Mouse (Mus musculus) cerebellum, postnatal 14 days (tissue): ENCODE results near the gene Vps52.

ENCODE experiments used
- DNase-seq, 2 experiments: peaks; one replicate each; pipeline ENCODE4 v3.0.0; 2021; ENCODE audit warnings: mixed read lengths in 2 of 2

Gene Vps52

DNA sequence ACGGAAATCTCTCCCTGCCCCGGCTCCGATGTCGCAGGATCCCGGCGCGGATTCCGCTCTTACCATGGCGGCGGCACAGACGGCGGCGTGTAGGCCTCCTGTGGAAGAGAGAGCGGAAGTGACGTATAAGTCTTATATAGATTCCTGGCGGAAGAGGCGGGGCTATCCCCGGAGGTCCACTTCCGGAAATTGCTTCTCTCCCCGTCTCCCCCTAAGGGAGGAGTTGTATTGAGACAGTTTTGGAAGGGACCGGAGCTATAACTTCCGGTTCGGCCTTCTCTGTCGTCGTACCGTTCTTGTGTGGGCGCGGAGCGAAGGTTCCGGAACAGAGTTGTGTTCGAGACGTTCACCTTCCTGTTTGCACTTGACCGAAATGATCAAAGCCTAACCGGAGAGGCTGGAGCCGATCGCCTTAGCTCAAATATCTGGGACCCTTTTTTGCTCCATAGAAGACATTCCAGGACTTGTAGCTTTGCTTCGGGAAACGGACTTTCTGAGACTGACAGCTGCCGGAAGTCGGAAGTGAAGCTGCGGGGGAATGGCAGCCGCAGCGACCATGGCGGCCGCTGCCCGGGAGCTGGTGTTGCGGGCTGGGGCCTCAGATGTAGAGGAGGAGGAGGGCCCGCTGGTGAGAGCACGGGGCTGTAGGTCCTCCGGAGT is at the start of gene Vps52, which contains the start of gene Rps18:
Vps52 (plus strand) TSS at position 258 of the 660 bp plus-strand sequence.
Rps18 (minus strand) TSS at position 447 of the 660 bp plus-strand sequence.
- DNase-seq: peak; percentile 97 to 98

DNA sequence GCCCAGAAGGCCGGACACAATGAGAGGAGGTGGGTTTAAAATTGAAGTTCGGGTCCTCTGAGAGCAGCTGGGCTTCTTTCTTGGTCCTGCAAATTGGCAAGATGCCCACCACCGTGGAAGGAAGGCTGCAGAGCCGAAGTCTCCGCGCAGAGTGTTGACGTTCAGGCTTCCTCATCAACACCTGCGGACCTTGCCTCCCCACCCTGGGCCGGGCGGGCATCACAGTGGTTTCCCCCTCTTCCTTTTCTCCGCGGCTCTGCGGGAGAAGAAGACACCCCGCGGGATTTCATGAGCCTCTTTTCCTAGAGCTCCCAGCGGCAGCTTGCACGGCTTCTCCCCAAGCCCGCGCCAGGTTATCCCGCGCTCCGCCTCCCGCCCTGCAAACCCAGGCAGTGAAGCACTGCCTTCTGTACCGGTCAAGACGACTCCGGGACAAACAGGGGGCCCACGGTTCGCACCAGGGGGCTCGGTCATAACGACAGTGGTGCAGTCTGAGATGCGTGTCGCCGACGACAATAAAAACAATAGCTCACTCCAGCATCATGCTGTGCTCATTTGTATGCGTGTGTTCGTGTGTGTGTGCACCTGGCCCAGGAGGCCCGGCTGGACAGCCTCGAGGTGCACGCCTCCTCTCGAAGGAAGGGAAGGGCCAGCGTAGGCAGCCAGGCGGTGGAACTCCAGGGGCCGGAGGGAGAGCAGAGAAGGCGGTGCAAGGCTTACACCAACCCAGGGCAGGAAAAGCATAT is 47.1 kb upstream of the Vps52 start:
- peak; percentile 75 to 84 for DNase-seq

DNA sequence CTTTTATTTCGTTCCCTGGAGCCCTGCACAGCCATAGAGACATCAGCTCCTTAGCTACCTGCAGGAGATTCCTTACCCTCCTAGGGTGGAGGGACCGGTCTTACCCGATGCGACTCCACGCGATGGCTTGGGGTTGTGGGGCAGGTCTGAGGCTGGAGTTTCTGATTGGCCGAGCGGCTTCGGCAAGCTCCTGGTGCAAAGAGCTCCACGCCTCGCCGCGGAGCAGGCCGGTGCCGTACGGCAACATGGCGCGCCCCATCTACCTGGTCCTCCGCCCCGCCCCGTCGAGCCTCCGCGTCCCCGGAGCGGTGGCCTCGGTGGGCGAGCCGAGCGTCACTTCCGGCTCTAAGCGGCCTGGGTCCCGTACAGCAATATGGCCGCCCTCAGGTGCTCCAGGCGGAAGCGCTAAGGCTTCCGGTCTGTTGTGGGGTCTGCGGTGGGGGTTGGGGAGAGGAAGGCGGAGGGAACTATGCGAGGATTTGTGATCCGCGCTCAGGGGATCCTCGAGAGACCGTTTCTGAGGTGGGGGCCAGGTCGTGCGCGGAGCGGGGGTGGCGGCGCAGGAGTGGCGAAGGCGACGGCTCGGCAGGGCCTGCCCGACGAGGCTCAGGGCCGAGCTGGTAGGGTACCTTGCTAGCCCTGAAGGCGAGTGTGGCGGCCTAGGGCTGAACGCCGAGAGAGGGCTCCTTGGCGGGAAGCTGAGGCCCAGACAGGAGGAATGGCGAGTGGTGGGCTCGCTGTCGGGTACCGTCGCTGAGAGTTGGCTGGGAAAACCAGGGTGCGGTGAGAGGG is 46.3 kb upstream of the Vps52 start, which contains the start of gene Daxx:
Daxx (plus strand) TSS at position 338 of the 792 bp plus-strand sequence.
- peak; percentile 98 to 99 for DNase-seq

DNA sequence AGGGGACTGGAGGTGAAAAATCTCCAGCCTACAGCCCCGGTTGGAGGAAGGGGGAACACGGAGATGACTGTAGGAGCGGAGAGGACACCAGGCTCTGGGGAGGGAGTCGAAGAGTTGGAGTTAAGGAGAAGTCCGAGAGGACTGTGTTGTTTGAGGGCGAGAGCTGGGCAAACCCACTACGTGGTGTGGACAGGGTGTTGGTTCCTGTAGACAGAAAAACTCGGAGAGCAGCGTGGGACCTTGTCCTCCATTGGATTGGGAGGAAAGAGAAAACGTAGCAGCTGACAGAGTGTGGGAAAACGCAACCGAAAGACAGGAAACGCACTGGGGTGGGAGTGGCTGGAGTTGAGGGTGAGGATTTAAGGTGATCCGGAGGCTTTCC is 45.8 kb upstream of the Vps52 start:
- DNase-seq: no peak

- DNase-seq: no peak
Measured at GRCm38 (mm10) chr17:33910346-33911051, 45.1 kb upstream of the Vps52 start.

- DNase-seq: no peak
Measured at GRCm38 (mm10) chr17:33911052-33911812, 44.4 kb upstream of the Vps52 start.

DNA sequence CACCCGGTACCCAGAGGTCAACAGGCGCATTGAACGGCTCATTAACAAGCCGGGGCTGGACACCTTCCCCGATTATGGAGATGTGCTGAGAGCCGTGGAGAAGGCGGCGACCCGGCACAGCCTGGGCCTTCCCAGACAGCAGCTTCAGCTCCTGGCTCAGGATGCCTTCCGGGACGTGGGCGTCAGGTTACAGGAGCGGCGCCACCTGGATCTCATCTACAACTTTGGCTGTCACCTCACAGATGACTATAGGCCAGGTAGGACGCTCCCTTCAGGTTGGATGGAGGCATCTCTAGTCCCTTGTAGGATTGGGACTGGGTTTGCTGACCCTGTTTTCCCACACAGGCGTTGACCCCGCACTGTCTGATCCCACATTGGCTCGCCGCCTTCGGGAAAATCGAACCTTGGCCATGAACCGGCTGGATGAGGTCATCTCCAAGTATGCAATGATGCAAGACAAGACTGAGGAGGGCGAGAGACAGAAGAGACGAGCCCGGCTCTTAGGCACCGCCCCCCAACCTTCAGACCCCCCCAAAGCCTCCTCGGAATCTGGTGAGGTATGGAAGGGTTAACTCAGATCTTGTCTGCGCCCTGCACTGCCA is 43.7 kb upstream of the Vps52 start:
- DNase-seq: no peak

DNA sequence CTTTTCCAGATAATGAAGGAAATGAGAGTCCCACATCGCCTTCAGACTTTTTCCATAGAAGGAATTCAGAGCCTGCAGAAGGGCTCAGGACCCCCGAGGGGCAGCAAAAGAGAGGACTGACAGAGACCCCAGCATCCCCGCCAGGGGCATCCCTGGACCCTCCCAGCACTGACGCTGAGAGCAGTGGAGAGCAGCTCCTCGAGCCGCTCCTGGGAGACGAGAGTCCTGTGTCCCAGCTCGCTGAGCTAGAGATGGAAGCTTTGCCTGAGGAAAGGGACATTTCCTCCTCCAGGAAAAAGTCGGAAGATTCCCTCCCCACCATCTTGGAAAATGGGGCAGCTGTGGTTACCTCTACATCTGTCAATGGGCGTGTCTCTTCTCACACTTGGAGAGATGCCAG is 42.3 kb upstream of the Vps52 start:
- DNase-seq: no peak

DNA sequence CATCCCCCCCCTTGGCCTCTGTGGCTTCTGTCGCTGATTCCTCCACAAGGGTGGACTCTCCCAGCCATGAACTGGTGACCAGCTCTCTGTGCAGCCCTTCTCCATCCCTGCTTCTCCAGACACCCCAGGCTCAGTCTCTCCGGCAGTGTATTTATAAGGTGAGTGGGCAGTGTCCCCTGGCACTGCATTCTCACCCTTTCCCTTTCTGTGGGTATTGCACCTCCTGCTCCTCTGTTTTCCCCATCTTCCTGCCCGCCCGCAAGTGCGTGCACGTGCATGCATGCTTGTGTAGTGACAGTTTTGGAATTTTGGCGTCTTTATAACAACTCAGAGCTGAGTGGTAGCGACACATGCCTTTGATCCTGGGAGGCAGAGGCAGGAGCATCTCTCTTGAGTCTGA is 41.7 kb upstream of the Vps52 start:
- no peak for DNase-seq

GRCm38 (mm10) chr17:33914969-33915391 is 40.6 kb upstream of the Vps52 start:
- DNase-seq: no peak

DNA sequence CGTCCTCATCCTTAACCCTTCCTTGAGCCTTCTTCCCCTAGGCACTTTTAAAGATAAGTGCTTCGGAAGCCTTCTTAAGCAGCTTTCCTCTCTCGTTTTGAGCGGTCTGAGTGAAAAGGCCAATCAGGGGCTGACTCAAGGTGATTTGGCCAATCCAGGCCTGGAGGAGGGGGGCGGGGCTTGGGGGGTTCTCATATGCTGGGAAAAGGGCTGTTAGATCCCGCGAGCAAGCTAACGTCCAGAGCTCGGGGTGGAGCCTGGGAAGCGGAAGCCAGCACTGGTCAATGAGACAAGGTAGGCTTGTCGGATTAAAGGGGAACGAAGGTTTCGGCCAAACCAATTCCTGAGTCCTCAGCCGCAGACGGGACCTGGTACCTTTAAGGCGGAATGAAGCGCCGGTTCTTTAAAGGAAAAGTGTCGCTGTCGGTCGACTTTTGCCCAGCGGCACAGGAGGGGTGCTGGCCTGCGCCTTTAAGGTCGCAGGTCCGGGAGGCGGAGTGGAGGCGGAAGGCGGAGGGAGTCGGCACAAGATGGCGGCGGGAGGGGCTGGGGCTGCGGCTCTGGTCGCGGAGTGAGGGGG is 39.9 kb upstream of the Vps52 start, which contains the start of the genes Tapbp and Zbtb22:
Tapbp (plus strand) TSS at position 229 of the 580 bp plus-strand sequence.
Zbtb22 (plus strand) TSS at position 234 of the 580 bp plus-strand sequence.
- peak; percentile 98 to 99 for DNase-seq

GRCm38 (mm10) chr17:33916294-33916693 is 39.3 kb upstream of the Vps52 start:
- no peak for DNase-seq

- DNase-seq: peak in 1 of 2 experiments; percentile 26
Measured at GRCm38 (mm10) chr17:33916847-33917655, 38.6 kb upstream of the Vps52 start.

DNA sequence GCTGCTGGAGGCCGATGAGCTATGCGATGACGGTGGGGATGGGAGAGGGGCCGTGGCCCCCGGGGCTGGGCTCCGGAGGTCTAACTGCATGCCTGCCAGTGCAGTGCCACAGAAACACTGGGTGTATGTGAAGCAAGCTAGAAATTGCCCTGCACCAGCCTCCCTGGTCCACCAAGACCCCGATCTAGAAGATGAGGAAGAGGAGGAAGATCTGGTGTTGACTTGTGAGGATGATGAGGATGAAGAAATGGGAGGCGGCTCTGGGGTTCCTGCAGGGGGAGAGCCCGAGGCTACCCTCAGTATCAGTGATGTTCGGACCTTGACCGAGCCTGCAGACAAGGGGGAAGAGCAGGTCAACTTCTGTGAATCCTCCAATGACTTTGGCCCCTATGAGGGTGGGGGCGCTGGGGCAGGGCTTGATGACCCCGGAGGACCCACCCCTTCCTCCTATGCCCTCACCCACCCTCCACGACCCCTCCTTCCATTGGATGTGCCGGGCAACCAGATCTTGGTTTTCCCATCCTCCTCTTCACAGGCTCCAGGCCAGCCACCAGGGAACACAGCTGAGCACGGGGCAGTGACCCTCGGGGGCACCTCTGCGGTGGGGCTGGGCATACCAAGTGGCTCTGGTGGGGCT is 37.8 kb upstream of the Vps52 start:
- DNase-seq: peak in 1 of 2 experiments; percentile 18

DNA sequence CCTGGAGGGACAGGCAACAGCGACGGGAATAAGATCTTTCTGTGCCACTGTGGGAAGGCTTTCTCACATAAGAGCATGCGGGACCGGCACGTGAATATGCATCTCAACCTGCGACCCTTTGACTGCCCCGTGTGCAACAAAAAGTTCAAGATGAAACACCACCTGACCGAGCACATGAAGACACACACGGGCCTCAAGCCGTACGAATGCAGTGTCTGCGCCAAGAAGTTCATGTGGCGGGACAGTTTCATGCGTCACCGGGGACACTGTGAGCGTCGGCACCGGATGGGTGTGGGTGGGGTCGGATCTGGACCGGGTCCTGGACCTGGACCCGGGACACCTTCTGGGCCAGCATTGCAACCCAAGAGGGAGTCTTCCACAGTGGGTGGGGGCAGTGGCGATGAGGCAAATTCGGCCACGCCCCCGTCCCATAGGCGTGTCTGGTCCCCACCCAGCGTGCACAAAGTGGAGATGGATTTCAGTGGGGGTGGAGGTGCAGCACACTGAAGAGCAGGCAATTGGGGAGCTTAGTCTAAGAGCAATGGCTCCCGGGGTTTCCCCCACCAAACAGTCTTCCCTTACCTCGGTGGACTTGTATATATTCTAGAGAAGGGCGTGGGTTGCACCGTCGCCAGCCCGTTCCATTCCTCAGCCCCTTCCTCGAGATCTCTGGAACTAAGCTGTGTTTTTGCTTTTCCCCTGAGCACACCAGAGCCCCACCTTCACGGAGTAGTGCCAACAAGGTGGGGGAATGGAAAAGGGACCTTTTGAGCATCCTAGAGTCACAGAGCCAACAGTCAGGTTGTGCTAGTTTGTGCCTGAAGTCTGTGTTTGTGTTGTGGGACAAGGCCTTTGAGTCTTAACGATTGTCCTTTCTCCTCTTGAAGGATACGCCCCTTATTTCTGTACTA is 37.1 kb upstream of the Vps52 start:
- DNase-seq: no peak

DNA sequence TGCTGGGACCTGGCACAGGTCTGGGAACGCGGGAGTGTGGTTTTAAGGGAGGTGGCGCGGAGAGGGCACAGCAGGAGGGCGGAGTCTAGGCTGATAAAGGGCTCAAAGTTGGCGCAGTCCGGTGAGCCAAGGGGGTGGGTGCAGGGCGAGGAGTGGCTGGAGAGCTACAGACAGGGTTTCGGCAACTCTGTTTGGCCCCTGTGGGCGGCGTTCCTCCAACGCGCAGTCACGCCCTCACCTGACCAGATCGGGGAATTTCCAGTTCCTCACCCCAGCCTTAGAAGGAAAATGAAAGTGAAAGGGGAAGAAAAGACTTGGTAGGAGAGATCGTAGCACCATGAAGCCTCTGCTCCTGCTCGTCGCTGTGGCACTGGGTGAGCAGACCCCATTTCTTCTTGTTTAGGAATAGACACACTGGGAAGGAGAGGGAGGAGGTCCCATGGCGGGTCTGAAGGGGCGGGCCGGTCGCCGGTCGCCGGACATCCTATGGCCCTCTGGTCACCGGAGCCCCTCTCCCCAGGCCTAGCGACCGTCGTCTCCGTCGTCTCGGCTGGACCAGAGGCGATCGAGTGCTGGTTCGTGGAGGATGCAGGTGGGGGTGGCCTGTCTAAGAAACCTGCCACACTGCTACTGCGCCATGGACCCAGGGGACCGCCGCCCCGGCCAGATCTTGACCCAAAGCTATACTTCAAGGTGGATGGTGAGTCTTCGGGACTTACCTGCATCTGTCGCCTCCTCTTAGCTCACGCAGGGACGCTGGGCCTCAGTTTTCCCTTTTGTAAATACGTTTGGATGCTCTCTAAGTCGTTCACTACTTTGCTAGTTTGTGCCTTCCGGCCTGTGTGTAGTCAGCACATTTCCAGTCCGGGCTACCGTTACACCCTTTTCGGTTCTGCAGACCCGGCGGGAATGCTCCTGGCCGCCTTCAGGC is 36.0 kb upstream of the Vps52 start:
- peak; percentile 66 to 78 for DNase-seq
